Mouse (Mus musculus): ENCODE measurements around the gene Spata31d1d. TPM values are rescaled to one million over a fixed set of nuclear protein-coding genes. Genes with fewer than 3 reads are reported as not detected.
"Not testable (repeated sequence)": the region's sequence is repeated elsewhere in the genome, so short reads cannot be mapped to it uniquely, and the experiment has no call there.

Gene Spata31d1d
- total RNA-seq, 2 experiments from 2014 or later: not detected

DNA sequence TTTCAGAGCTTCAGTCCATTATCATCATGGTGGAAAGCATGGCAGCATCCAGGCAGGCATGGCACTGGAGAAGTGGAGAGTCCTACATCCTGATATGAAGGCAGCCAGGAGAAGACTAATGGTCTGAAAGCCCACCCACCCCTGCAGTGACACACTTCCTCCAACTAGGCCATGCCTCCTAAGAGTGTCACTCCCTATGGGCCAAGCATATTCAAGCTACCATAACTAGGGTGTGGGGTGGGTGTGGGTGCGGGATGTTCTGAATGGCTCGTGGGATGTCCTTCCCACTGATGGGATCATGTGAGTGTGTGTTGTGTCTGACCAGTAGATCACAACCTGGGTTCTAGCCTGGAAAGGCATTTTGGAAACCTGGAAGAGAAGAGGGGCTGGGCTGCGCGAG lies 2.4 kb upstream of the Spata31d1d start:
- DNase-seq: no peak

DNA sequence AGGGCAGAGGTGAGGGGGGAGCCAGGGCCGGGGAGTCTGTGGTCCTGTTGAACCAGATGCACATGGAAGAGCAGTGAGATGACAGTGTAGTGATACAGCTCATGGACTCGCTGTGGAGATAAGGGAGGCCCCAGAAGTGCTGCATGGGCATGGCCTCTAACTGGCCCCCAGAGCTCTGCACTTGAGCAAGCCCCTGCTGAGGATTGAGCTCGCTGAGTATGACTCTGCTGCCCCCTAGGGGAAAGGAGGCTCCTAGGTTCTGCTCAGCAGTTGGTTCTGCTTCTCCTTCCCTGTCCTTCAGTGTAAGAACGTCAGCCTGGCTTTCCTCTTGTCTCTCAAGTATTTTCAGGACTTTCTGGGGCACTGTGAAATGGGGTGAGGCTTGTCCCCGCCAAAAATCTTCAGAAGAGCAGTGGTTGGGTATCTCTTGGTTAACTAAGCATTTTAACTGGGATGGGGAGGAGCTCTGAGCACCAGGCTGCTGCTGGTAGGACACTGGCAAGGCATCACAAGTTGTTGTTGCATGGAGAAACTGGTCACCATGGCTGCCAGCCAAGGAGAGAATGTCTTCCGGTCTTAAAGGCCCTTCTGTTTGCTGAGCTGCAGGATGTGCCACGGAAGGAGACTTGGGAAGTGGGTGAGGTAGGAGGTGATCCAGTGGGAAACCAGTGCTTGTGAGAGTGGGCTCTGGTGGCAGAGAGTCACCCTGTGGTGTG lies 3.0 kb downstream of the Spata31d1d start:
- DNase-seq: peak; percentile 82 to 89

DNA sequence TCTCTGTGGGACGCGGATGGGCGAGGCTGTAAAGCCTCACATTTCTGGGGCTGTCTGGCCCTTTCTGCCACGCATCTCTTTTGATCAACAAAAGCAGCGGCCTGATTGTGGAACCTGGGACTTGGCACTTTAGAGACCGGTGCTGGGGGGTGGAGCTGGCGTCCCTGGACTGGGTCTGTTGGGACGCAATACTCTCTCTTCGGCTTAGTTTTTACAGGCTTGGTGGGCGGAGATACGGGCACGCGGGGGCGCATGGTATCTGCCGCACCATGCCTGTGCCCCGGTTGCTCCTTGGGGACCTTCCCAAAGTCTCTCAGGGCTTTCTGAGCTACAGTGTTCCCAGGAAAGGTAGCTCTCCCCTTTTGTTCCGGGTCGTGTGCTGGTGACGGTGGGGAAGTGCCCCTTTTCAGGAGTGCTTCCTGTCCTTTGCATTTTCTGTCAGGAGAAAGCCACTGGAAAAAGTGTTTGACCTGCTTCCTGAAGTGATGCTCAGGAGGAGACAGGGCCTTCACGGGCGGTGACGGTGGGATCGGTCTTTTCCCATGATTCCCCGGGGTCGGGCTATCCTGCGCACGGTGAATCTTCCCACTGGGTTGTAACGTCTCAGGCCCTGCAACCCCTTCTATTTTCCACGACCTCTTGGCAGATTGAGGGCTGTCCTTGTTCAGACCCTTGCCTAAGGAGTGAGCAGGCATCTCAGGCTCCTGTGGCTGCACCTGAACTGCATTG lies 5.2 kb downstream of the Spata31d1d start:
- no peak for DNase-seq

DNA sequence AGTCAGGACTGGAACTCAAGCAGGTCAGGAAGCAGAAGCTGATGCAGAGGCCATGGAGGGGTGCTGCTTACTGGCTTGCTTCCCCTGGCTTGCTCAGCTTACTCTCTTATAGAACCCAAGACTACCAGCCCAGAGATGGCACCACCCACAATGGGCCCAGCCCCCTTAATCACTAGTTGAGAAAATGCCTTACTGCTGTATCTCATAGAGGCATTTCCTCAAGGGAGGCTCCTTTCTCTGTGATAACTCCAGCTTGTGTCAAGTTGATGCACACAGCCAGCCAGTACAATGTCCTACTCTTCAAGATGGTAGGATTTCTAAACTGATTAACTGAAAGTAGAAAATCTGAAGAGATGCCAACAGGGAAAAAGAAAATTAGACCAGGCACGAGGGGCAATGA lies 9.5 kb downstream of the Spata31d1d start:
- not testable (repeated sequence) for DNase-seq

GRCm38 (mm10) chr13:59719475-59719874 lies 12.1 kb downstream of the Spata31d1d start:
- DNase-seq: no peak

DNA sequence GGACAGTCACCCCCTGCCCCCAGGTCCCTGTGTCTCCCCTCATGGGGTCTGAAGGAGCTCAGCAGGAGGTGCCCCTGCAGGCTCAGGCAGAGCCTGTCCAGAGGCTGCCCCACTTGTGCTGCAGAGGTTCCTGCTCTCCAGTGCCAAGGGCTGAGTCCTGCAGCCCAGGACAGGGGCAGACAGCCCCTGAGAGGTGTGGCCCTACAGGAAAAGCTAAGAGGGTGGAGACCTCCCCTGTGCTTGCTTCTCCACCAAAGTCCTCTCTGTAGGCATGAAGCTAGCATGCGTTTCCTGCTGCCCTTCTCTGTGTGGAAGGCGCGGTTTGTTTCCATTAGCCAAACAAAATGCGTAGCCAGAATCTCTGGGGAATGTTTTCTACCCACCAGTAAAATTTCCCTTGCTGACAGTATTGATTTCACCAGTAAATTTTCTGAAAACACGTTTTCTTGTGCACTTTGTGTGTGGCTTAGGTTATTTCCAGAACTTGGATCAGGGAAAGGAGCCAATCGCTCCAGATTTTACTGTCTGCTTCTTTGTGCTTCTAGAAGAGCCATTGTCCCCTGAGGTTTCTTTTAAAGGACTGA lies 12.6 kb downstream of the Spata31d1d start:
- peak; percentile 26 to 67 for DNase-seq

GRCm38 (mm10) chr13:59713710-59714109 lies 17.8 kb downstream of the Spata31d1d start:
- DNase-seq: no peak

- not testable (repeated sequence) for DNase-seq
Measured at GRCm38 (mm10) chr13:59711984-59712383, 19.6 kb downstream of the Spata31d1d start, which contains the start of gene Spata31d1b. Spata31d1b (plus strand) TSS chr13:59712284.

GRCm38 (mm10) chr13:59710230-59710629 lies 21.3 kb downstream of the Spata31d1d start, which contains the start of gene Spata31d1a:
Spata31d1a (minus strand) TSS chr13:59710330.
- DNase-seq: no peak

DNA sequence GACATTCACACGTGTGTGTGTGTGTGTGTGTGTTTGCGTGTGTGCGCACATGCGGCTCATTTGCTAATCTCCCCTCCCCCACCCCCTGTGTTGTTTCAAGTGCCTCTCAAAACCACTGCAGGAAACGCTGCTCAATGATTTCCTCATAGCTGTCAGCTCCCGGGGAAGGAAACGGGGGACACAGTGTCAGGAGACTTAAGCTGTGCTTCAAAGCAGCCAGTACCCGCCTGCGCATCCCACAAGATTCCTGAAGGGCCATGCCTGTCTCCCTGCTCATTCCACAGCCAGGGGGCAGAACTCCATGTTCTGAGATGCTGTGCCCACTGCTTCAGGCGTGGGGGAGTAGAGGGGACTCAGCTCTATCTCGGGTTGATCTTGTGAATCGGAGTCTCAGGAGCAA lies 27.0 kb downstream of the Spata31d1d start:
- DNase-seq: peak; percentile 16 to 23

GRCm38 (mm10) chr13:59703514-59703913 lies 28.0 kb downstream of the Spata31d1d start:
- no peak for DNase-seq

DNA sequence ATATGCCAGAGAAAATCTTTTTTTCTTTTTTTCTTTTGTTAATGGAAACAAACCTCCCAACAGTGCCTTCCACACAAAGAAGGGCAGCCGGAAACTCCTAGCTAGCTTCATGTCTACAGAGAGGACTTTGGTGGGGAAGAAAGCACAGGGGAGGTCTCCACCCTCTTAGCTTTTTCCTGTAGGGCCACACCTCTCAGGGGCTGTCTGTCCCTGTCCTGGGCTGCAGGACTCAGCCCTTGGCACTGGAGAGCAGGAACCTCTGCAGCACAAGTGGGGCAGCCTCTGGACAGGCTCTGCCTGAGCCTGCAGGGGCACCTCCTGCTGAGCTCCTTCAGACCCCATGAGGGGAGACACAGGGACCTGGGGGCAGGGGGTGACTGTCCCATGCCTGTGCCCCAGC lies 31.4 kb downstream of the Spata31d1d start:
- not testable (repeated sequence) for DNase-seq

DNA sequence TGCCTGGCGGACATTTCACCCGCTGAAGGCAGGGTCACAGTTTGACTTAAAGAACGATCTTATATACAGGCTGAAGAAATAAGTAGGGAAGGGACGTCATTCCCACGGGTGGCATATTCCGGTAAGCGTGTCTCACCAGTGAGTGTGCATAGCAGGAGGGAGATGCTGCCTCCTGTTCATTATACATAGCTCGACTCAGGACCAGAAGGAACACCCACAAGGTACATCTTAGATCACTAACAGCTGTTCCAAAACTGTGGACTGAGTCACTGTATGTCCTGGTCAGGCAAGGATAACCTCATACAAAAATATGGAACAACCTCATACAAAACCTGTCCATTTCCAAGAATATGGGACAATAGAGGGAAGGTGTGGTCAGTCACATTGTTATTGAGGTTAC lies 32.4 kb downstream of the Spata31d1d start:
- no peak for DNase-seq

GRCm38 (mm10) chr13:59695781-59696180 lies 35.8 kb downstream of the Spata31d1d start:
- no peak for DNase-seq

GRCm38 (mm10) chr13:59694008-59694407 lies 37.5 kb downstream of the Spata31d1d start, which contains the start of gene 4921517D22Rik:
4921517D22Rik (minus strand) TSS chr13:59694108.
- no peak for DNase-seq

- DNase-seq: no peak
Measured at GRCm38 (mm10) chr13:59691478-59691877, 40.1 kb downstream of the Spata31d1d start.

- no peak for DNase-seq
Measured at GRCm38 (mm10) chr13:59690576-59690975, 41.0 kb downstream of the Spata31d1d start.

DNA sequence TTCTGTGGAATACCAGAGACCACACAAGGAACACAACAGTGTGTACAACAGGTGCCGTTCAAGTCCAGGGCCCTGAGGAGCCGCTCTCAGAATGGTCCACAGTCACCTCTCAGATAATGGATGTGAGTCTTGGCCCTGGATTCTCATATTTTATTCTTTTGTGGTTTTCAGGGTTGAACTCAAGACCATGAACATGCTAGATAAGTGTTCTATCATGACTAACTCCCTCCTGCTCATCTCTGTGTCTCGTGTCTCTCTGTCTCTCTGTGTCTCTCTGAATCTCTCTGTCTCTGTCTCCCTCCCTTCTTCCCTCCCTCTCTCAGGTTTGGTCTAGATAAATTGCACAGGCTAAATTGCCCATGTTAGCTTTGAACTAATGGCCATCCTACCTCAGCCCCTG lies 41.7 kb downstream of the Spata31d1d start:
- DNase-seq: no peak

GRCm38 (mm10) chr13:59689313-59689712 lies 42.2 kb downstream of the Spata31d1d start:
- no peak for DNase-seq

GRCm38 (mm10) chr13:59688338-59688770 lies 43.2 kb downstream of the Spata31d1d start:
- DNase-seq: peak; percentile 25 to 64

DNA sequence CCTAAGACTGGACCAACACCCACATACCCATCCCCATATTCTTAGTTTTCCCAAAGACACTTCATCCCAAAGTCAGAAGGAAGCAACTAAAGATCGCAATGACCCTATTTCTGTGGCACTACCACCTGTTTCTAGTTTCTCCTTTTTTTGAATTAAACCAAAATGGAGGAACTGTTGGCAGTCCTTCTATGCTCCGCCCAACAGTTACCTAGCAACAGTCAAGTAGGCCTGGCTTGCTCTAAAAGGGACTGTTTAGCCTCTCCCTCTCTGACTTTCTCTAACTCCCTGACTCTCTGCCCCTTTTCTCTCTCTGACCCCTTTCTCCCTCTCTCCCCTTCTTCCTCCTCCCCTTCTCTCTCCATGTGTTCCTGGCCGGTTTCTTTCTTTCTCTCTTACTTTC lies 46.3 kb downstream of the Spata31d1d start:
- no peak for DNase-seq

DNA sequence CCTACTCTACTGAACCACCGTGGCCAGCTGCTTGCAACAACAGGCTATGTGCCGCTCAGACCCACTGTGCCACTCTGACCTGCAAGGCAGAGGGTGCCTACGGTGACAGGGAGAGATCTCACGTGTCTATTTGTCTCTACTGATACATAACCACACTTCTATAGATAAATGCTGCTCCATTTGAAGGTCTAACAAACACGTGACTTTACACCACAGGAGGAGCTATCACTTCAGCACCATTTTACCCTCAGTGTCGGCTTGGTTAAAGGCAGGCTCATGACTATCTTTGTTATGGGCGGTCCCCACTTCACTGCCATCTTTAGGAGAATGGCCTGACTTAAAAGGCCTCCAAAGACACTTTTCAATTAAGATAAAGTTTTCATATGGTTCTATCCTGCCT lies 48.9 kb downstream of the Spata31d1d start:
- no peak for DNase-seq

DNA sequence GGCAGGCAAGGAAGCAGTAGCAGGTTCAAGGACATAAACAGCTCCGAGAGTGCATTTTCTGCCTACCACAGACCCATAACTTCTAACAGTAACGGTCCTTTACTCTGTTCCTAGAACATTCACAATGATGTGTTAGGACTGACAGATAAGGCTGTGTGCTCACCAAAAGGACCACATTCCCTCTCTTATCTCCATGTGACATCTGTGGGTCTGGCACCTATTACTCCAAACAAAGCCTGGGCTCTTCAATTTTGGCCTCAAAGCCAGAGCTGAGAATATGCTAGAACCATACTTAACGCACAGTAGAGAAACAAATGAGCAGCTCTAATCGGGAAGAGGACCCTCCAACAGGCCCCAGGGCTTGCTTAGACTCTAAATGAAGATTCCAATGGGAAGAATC lies 51.6 kb downstream of the Spata31d1d start:
- no peak for DNase-seq
